Mouse (Mus musculus) limb, embryonic 10.5 days (tissue): ENCODE results near the gene Gm17949. TPM values are rescaled to one million over a fixed set of nuclear protein-coding genes. Genes with fewer than 3 reads are reported as not detected.
"Not testable (repeated sequence)": the region's sequence is repeated elsewhere in the genome, so short reads cannot be mapped to it uniquely, and the experiment has no call there.

Source experiments
- DNase-seq: peaks from one replicate; pipeline ENCODE4 v3.0.0-alpha.2; 2017; ENCODE audit warnings: low spot score
- H3K27ac ChIP-seq: fragments of 300-500 bp; sonication (generic); 2 replicates; pipeline ENCODE4 v1.5.1; 2016; ENCODE audit warnings: mild to moderate bottlenecking
- H3K27me3 ChIP-seq: fragments of 300-500 bp; sonication (generic); 2 replicates; pipeline ENCODE4 v1.6.1; 2016; ENCODE audit warnings: low read depth, mild to moderate bottlenecking; ENCODE audit not compliant: poor library complexity, severe bottlenecking
- H3K36me3 ChIP-seq: fragments of 300-500 bp; sonication (generic); 2 replicates; pipeline ENCODE4 v1.6.1; 2016; ENCODE audit warnings: mild to moderate bottlenecking, moderate library complexity
- H3K4me1 ChIP-seq: fragments of 300-500 bp; sonication (generic); 2 replicates; pipeline ENCODE4 v1.6.1; 2016
- H3K4me3 ChIP-seq: fragments of 300-500 bp; sonication (generic); 2 replicates; pipeline ENCODE4 v1.5.1; 2016; ENCODE audit warnings: mild to moderate bottlenecking, moderate library complexity
- H3K9me3 ChIP-seq: fragments of 300-500 bp; sonication (generic); replicated peaks from 2 replicates; pipeline ENCODE4 v1.6.1; 2016; ENCODE audit warnings: mild to moderate bottlenecking
- WGBS: fragments of 180-500 bp; shearing (Covaris S2); methylation state at CpG from one replicate; pipeline ENCODE4 v1.1.7; 2016; 5-methylcytosine and 5-hydroxymethylcytosine counted together
- polyA plus RNA-seq: library from polyadenylated mRNA; unstranded; fragments of >200 nt; fragmentation: Nextera tagmentation; extraction: Ambion mirVana; gene quantifications from 2 replicates; pipeline ENCODE4 v1.2.1, GENCODE M21; 2016

Gene Gm17949
- polyA plus RNA-seq, 1 experiment from 2014 or later, result 0.20 TPM

GRCm38 (mm10) chr17:57030931-57031660 lies 19.8 kb downstream of the Gm17949 start, which contains the start of gene Khsrp:
Gene Khsrp, minus strand, starts transcription at chr17:57031522.
- no peaks in the 10 kb centered on the region for H3K9me3 ChIP-seq
- DNase-seq, result peak; percentile 95
- H3K4me3 ChIP-seq, result peak within 1 kb of the TSS; percentile 90
- H3K36me3 ChIP-seq, result peaks cover 35% of the 10 kb centered on the region
- no peaks in the 10 kb centered on the region for H3K27me3 ChIP-seq
- WGBS, result under 1% methylated on average over 83 of the region's 99 CpGs
- H3K27ac ChIP-seq, result peak within 1 kb of the TSS; percentile 100
- H3K4me1 ChIP-seq, result peaks cover 18% of the 10 kb centered on the region

- H3K27me3 ChIP-seq, result peaks cover 5% of the 10 kb centered on the region; the same call in 1 of the 2 replicates
- peak overlapping the region; percentile 90 for H3K4me3 ChIP-seq
- H3K27ac ChIP-seq, result peak overlapping the region; percentile 100
- H3K36me3 ChIP-seq, result peaks cover 27% of the 10 kb centered on the region
- 1% methylated on average over 38 of the region's 38 CpGs for WGBS
- no peaks in the 10 kb centered on the region for H3K9me3 ChIP-seq
- DNase-seq, result peak; percentile 86
- H3K4me1 ChIP-seq, result peaks cover 18% of the 10 kb centered on the region
Measured at GRCm38 (mm10) chr17:57031661-57032420, 20.6 kb downstream of the Gm17949 start.

GRCm38 (mm10) chr17:57032854-57033253 lies 21.6 kb downstream of the Gm17949 start:
- no peak for DNase-seq
- peaks cover 17% of the 10 kb centered on the region for H3K36me3 ChIP-seq
- peaks cover 18% of the 10 kb centered on the region for H3K4me1 ChIP-seq
- 87% methylated on average over 4 of the region's 4 CpGs for WGBS
- H3K4me3 ChIP-seq, result peak overlapping the region; percentile 90
- peaks cover 15% of the 10 kb centered on the region for H3K27me3 ChIP-seq
- no peaks in the 10 kb centered on the region for H3K9me3 ChIP-seq
- no peak overlapping the region for H3K27ac ChIP-seq

GRCm38 (mm10) chr17:57038978-57039377 lies 27.7 kb downstream of the Gm17949 start:
- Histone ChIP-seq H3K27ac (no peak overlapping the region), H3K9me3 (no peaks in the 10 kb centered on the region), H3K4me3 (no peak overlapping the region), H3K4me1 (no peaks in the 10 kb centered on the region), H3K27me3 (peaks cover 35% of the 10 kb centered on the region), H3K36me3 (no peaks in the 10 kb centered on the region)
- no peak for DNase-seq
- 37% methylated on average over 8 of the region's 8 CpGs for WGBS

- no peak for DNase-seq
- peaks cover 33% of the 10 kb centered on the region for H3K27me3 ChIP-seq
- no peaks in the 10 kb centered on the region for H3K36me3 ChIP-seq
- H3K9me3 ChIP-seq, result no peaks in the 10 kb centered on the region
- H3K27ac ChIP-seq, result no peak within 1 kb of the TSS
- H3K4me3 ChIP-seq, result no peak within 1 kb of the TSS
- no peaks in the 10 kb centered on the region for H3K4me1 ChIP-seq
- 74% methylated on average over 8 of the region's 8 CpGs for WGBS
Measured at GRCm38 (mm10) chr17:57041554-57041953, 30.3 kb downstream of the Gm17949 start, which contains the start of gene Slc25a41. Gene Slc25a41, minus strand, starts transcription at chr17:57041654.

- no peak overlapping the region for H3K27ac ChIP-seq
- H3K36me3 ChIP-seq, result no peaks in the 10 kb centered on the region
- no peaks in the 10 kb centered on the region for H3K9me3 ChIP-seq
- H3K4me1 ChIP-seq, result 0 out of 2 replicates have a peak, but pooled peaks cover 3% of the 10 kb centered on the region
- H3K4me3 ChIP-seq, result no peak overlapping the region
- no peak for DNase-seq
- no peaks in the 10 kb centered on the region for H3K27me3 ChIP-seq
- 30% methylated on average over 5 of the region's 5 CpGs for WGBS
Measured at GRCm38 (mm10) chr17:57047406-57047805, 36.1 kb downstream of the Gm17949 start.

- no peak for DNase-seq
- H3K9me3 ChIP-seq, result no peaks in the 10 kb centered on the region
- no peak overlapping the region for H3K27ac ChIP-seq
- H3K27me3 ChIP-seq, result no peaks in the 10 kb centered on the region
- H3K36me3 ChIP-seq, result no peaks in the 10 kb centered on the region
- H3K4me1 ChIP-seq, result 0 out of 2 replicates have a peak, but pooled peaks cover 3% of the 10 kb centered on the region
- WGBS, result 93% methylated on average over 3 of the region's 3 CpGs
- no peak overlapping the region for H3K4me3 ChIP-seq
Measured at GRCm38 (mm10) chr17:57048816-57049215, 37.5 kb downstream of the Gm17949 start.

GRCm38 (mm10) chr17:57051679-57052078 lies 40.4 kb downstream of the Gm17949 start:
- H3K27ac ChIP-seq, H3K4me1 ChIP-seq, H3K4me3 ChIP-seq, H3K36me3 ChIP-seq, H3K27me3 ChIP-seq, DNase-seq, H3K9me3 ChIP-seq: not testable (repeated sequence)
- 88% methylated on average over 4 of the region's 4 CpGs for WGBS

GRCm38 (mm10) chr17:57056246-57056645 lies 45.0 kb downstream of the Gm17949 start:
- no peak for DNase-seq
- Histone ChIP-seq H3K36me3 (no peaks in the 10 kb centered on the region), H3K9me3 (no peaks in the 10 kb centered on the region), H3K4me1 (peaks cover 15% of the 10 kb centered on the region), H3K27me3 (peaks cover 32% of the 10 kb centered on the region), H3K4me3 (no peak overlapping the region), H3K27ac (no peak overlapping the region)
- WGBS, result 88% methylated on average over 3 of the region's 3 CpGs

- peaks cover 25% of the 10 kb centered on the region for H3K4me1 ChIP-seq
- H3K27me3 ChIP-seq, result peaks cover 58% of the 10 kb centered on the region
- H3K36me3 ChIP-seq, result no peaks in the 10 kb centered on the region
- no peak for DNase-seq
- H3K4me3 ChIP-seq, result peak within 1 kb of the TSS; percentile 78
- WGBS, result 1% methylated on average over 12 of the region's 22 CpGs
- no peaks in the 10 kb centered on the region for H3K9me3 ChIP-seq
- H3K27ac ChIP-seq, result peak within 1 kb of the TSS; percentile 78
Measured at GRCm38 (mm10) chr17:57058891-57059485, 47.7 kb downstream of the Gm17949 start, which contains the start of gene Crb3. Gene Crb3, plus strand, starts transcription at chr17:57059105.

- peak; percentile 85 for DNase-seq
- H3K36me3 ChIP-seq, result no peaks in the 10 kb centered on the region
- under 1% methylated on average over 39 of the region's 45 CpGs for WGBS
- H3K9me3 ChIP-seq, result no peaks in the 10 kb centered on the region
- H3K27ac ChIP-seq, result peak within 1 kb of the TSS; percentile 78
- H3K4me3 ChIP-seq, result peak within 1 kb of the TSS; percentile 78
- peaks cover 25% of the 10 kb centered on the region for H3K4me1 ChIP-seq
- peaks cover 63% of the 10 kb centered on the region for H3K27me3 ChIP-seq
Measured at GRCm38 (mm10) chr17:57059486-57059977, 48.3 kb downstream of the Gm17949 start, which contains the start of gene Slc25a23. Gene Slc25a23, minus strand, starts transcription at chr17:57059863.

- Histone ChIP-seq H3K27me3 (peaks cover 71% of the 10 kb centered on the region), H3K36me3 (no peaks in the 10 kb centered on the region), H3K9me3 (no peaks in the 10 kb centered on the region), H3K27ac (no peak overlapping the region), H3K4me1 (peaks cover 25% of the 10 kb centered on the region), H3K4me3 (peak overlapping the region; percentile 78)
- DNase-seq, result peak; percentile 90
- under 1% methylated on average over 44 of the region's 44 CpGs for WGBS
Measured at GRCm38 (mm10) chr17:57060231-57060801, 49.0 kb downstream of the Gm17949 start.
